ENCODE assay signal across 12 mouse cellular contexts in the genomic region with DNA sequence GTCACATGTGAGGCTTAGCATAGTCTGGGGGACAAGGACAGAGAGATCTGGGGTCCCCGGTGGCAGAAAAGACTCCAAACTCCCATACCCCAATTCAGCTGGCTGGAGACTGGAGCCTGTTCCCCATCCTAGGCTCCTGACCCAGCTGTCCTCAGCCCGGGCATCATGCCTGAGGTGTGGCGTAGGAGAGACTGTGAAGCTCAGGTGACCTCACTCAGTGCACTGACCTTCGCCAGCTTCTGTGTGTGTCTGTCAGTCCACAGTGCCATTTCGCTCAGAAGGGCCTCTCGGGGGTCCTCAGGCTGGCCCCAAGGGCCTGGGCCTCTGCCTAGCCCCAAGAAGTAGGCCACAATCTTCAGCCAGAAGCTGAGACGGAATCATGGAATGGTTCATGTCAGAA. TPM values are rescaled to one million over a fixed set of nuclear protein-coding genes. Genes with fewer than 3 reads are reported as not detected.
A peak's percentile ranks its signal among the peaks of the same experiment; 100 is the strongest.
DNase-seq lines count a peak whose midpoint lies in the region; ATAC-seq and TF ChIP-seq lines count a peak whose summit lies in the region.
"Had no signal": no experiment of that assay in that cellular context is flagged by ENCODE, and none has a peak within 500 bp of the region (broad histone marks: within the 10 kb centered on the region; RNA-seq: fewer than 3 reads in every experiment).

No protein-coding gene starts in this region.

- peak overlapping the region; percentile 42 for H3K4me3 ChIP-seq in myocyte

- H3K79me2 ChIP-seq in myocyte (ENCODE audit: control insufficient read depth, insufficient read depth), result peaks cover 7% of the 10 kb centered on the region

- H3ac ChIP-seq in myocyte (ENCODE audit: control insufficient read depth, insufficient read length), result no peak overlapping the region

- intact Hi-C loops in heart, postnatal 10 days (cut with DNase I), result no loop called here

- H3K27me3 ChIP-seq in myocyte (ENCODE audit: control insufficient read depth, insufficient read depth, insufficient read length), result no peaks in the 10 kb centered on the region

- H3K4me2 ChIP-seq in myocyte (ENCODE audit: low read depth), result peak overlapping the region; percentile 81
- H3K4me2 ChIP-seq: lung, embryonic 14.5 days had no signal

- ATAC-seq in cerebellum, adult (ENCODE audit: insufficient number of reproducible peaks, low FRiP score, low TSS enrichment), result no peak

- no peaks in the 10 kb centered on the region for H3K36me3 ChIP-seq in myocyte (ENCODE audit: control insufficient read depth, insufficient read depth)

- peak; percentile 38 to 43 for DNase-seq in cerebellum, adult 18-20 months
- DNase-seq in gastrocnemius, adult 18-20 months (ENCODE audit: low spot score), result peak; percentile 91
- DNase-seq in heart, postnatal 10 days, result peak; percentile 74 to 82
- DNase-seq in lung, postnatal 25 days (ENCODE audit: low spot score), result no peak
- DNase-seq in embryo, embryonic 11 days, result no peak
- no peak for DNase-seq in left cerebral cortex, adult 8-10 months (ENCODE audit: low spot score in 2 of 2)
- DNase-seq: lung, embryonic 14.5 days; thymus, postnatal 36 days had no signal

- TF ChIP-seq POLR2A in myocyte (IDR thresholded peaks at IDR 0.05; ENCODE audit: insufficient read length, low read depth), result peak; percentile 37

TF ChIP-seq in myocyte, 11 proteins besides CTCF, POLR2A, EP300 and RAD21:
- TF ChIP-seq POLR2AphosphoS2 (IDR thresholded peaks at IDR 0.05; ENCODE audit: insufficient read length, low read depth) (peak; percentile 32), USF1 (IDR thresholded peaks at IDR 0.05; ENCODE audit: low read depth) (no peak), CEBPB (IDR thresholded peaks at IDR 0.05; ENCODE audit: insufficient read depth, poor library complexity, severe bottlenecking) (no peak), MAX (IDR thresholded peaks at IDR 0.05; ENCODE audit: low read depth) (no peak), TCF12 (IDR thresholded peaks at IDR 0.05; ENCODE audit: insufficient read depth, poor library complexity, severe bottlenecking) (no peak), REST (IDR thresholded peaks at IDR 0.05; ENCODE audit: insufficient read depth, insufficient read length) (no peak), E2F4 (IDR thresholded peaks at IDR 0.05; ENCODE audit: insufficient read depth) (no peak), TCF3 (IDR thresholded peaks at IDR 0.05; ENCODE audit: insufficient read length, low read depth) (no peak), MYOG (IDR thresholded peaks at IDR 0.05; ENCODE audit: control insufficient read depth in 1 of 3, insufficient read depth in 1 of 3, insufficient read length in 2 of 3, low read depth in 2 of 3) (peak in 2 of 3 experiments; percentile 6 to 70), MYOD1 (IDR thresholded peaks at IDR 0.05; ENCODE audit: control insufficient read depth in 1 of 3, insufficient read length in 2 of 3, low read depth in 2 of 3) (peak in 1 of 3 experiments; percentile 38), SRF (IDR thresholded peaks at IDR 0.05; ENCODE audit: control insufficient read depth, insufficient read length, low read depth) (no peak)
TF ChIP-seq in myocyte: peak in this region for 3.

RNA-seq across cellular contexts. Expression of a gene that starts 2.9 kb away (rescaled TPM):
- total RNA-seq in gastrocnemius, adult 18-20 months (2021), result 100 to 1,000 TPM; 198 to 225 TPM
- 10 to 100 TPM; 61.8 to 68.9 TPM for total RNA-seq in heart, postnatal 10 days (2021)
- polyA plus RNA-seq in myocyte (2012; fragmentation: generic; extraction: Trizol), result 32.8 TPM
- total RNA-seq in left cerebral cortex, adult 8-10 months (2022), result 100 to 1,000 TPM; 118 to 162 (median 149) TPM

RNA-seq across cellular contexts. Expression of a gene that starts 16.8 kb away (rescaled TPM):
- not detected for total RNA-seq in gastrocnemius, adult 18-20 months (2021)
- not detected for total RNA-seq in heart, postnatal 10 days (2021)
- 0.76 TPM for polyA plus RNA-seq in myocyte (2012; fragmentation: generic; extraction: Trizol)
- not detected for total RNA-seq in left cerebral cortex, adult 8-10 months (2022)
- total RNA-seq: left cerebral cortex, postnatal 10 days had no signal
- polyA plus RNA-seq: gonadal fat pad, adult 2 months had no signal

RNA-seq across cellular contexts. Expression of a gene that starts 36.1 kb away (rescaled TPM):
- total RNA-seq in gastrocnemius, adult 18-20 months (2021), result under 1 TPM; 0.26 to 0.66 TPM
- 1 to 10 TPM; 8.0 to 9.5 TPM for total RNA-seq in heart, postnatal 10 days (2021)
- polyA plus RNA-seq in myocyte (2012; fragmentation: generic; extraction: Trizol), result not detected
- total RNA-seq in left cerebral cortex, adult 8-10 months (2022), result 100 to 1,000 TPM; 321 to 373 (median 328) TPM

RNA-seq across cellular contexts. Expression of a gene that starts 47.7 kb away (rescaled TPM):
- total RNA-seq in gastrocnemius, adult 18-20 months (2021), result 100 to 1,000 TPM; 248 to 282 TPM
- total RNA-seq in heart, postnatal 10 days (2021), result 100 to 1,000 TPM; 306 to 324 TPM
- polyA plus RNA-seq in myocyte (2012; fragmentation: generic; extraction: Trizol), result 334 TPM
- 100 to 1,000 TPM; 173 to 199 (median 188) TPM for total RNA-seq in left cerebral cortex, adult 8-10 months (2022)

RNA-seq across cellular contexts. Expression of a gene that starts 57.7 kb away (rescaled TPM):
- total RNA-seq in gastrocnemius, adult 18-20 months (2021), result 1 to 10 TPM; 1.4 to 1.8 TPM
- 1 to 10 TPM; 5.8 to 6.7 TPM for total RNA-seq in heart, postnatal 10 days (2021)
- 2.6 TPM for polyA plus RNA-seq in myocyte (2012; fragmentation: generic; extraction: Trizol)
- 10 to 100 TPM; 12.5 to 14.6 (median 13.7) TPM for total RNA-seq in left cerebral cortex, adult 8-10 months (2022)

Comparison
In these comparisons a context has a peak if more than half of its experiments do, and no peak if none do; other contexts are left out.
1. DNase-seq: peak in cerebellum, adult 18-20 months (2 of 2), gastrocnemius, adult 18-20 months (single experiment) and heart, postnatal 10 days (2 of 2); none in lung, postnatal 25 days (single experiment), embryo, embryonic 11 days (single experiment) and left cerebral cortex, adult 8-10 months (0 of 2).
2. RNA of a gene that starts 36.1 kb away (total RNA-seq): 321 to 373 TPM in left cerebral cortex, adult 8-10 months; 8.0 to 9.5 TPM in heart, postnatal 10 days and 0.26 to 0.66 TPM in gastrocnemius, adult 18-20 months; every median in the first group is over 10 times any median in the second.